Mouse (Mus musculus) erythroblast, embryonic 14.5 days (primary cell): ENCODE measurements around the gene D6Wsu163e.

Experiments
- GATA1 ChIP-seq: IDR thresholded peaks from 2 replicates; pipeline ENCODE4 v1.6.1; 2012; ENCODE audit warnings: low read length, inconsistent platforms, mixed read lengths
- TAL1 ChIP-seq: IDR thresholded peaks from 3 replicates; pipeline ENCODE4 v1.6.1; 2012; ENCODE audit warnings: low read length, inconsistent platforms, mixed read lengths

DNA sequence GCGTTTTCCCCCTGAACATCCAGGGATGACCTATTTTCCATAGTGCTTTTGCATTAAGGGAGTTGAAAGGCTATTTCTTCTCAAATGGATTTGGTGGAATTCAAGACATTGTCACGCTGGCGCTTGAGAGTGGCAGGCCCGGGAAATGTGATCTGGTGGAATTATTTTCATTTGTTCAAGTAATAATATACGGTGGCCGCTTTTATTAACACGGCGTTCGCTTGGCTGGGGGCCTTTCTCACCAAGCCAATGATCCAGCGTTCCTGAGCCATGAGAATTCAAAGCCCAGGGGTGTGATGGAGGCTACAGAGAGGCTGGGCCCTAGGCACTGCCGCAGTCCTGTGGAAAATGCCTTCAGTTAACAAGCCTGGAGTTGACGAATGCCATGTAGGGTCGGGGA, 80.7 kb downstream of the D6Wsu163e start:
- TF ChIP-seq GATA1 = no peak
- TF ChIP-seq TAL1 = no peak
